Mouse (Mus musculus): ENCODE data around the gene Pitx2. TPM values are rescaled to one million over a fixed set of nuclear protein-coding genes. Genes with fewer than 3 reads are reported as not detected.

The Pitx2 gene
- polyA plus RNA-seq, 2 experiments, result 11.9 to 13.3 TPM

GRCm38 (mm10) chr3:129223964-129224805, 24.5 kb downstream of the Pitx2 start:
- no peak for TF ChIP-seq POLR2A (IDR thresholded peaks at IDR 0.05; ENCODE audit: borderline replicate concordance, extremely low read depth, insufficient read depth, insufficient read length)
- Histone ChIP-seq H3K4me3 (replicated peaks; ENCODE audit: low read length) (peak overlapping the region; percentile 7; the same call in 1 of the 2 replicates), H3K36me3 (ENCODE audit: control insufficient read depth, insufficient read depth, low read length) (no peaks in the 10 kb centered on the region), H3K4me2 (replicated peaks; ENCODE audit: low read depth, low read length, severe bottlenecking) (peak overlapping the region; percentile 17), H3K9ac (ENCODE audit: low read depth, low read length, severe bottlenecking) (no peak overlapping the region), H3K27ac (replicated peaks; ENCODE audit: low read depth, low read length) (no peak overlapping the region), H3K27me3 (ENCODE audit: control insufficient read depth, insufficient read depth, low read length) (peaks cover 93% of the 10 kb centered on the region), H3K9me3 (ENCODE audit: control insufficient read depth, low read length) (no peaks in the 10 kb centered on the region), H3K4me1 (ENCODE audit: control insufficient read depth, insufficient read depth, low read length) (no peaks in the 10 kb centered on the region)
- no peak for ATAC-seq (ENCODE audit: low FRiP score, low read depth)
- under 1% methylated on average over 26 of the region's 26 CpGs for WGBS
- no peak for DNase-seq (ENCODE audit: low spot score)

GRCm38 (mm10) chr3:129224806-129225576, 25.3 kb downstream of the Pitx2 start:
- TF ChIP-seq POLR2A (IDR thresholded peaks at IDR 0.05; ENCODE audit: borderline replicate concordance, extremely low read depth, insufficient read depth, insufficient read length), result no peak
- ATAC-seq (ENCODE audit: low FRiP score, low read depth) (no peak), DNase-seq (ENCODE audit: low spot score) (no peak)
- under 1% methylated on average over 40 of the region's 40 CpGs for WGBS
- no peaks in the 10 kb centered on the region for H3K36me3 ChIP-seq (ENCODE audit: control insufficient read depth, insufficient read depth, low read length)
- H3K27ac ChIP-seq (replicated peaks; ENCODE audit: low read depth, low read length), result no peak overlapping the region
- H3K4me3 ChIP-seq (replicated peaks; ENCODE audit: low read length), result peak overlapping the region; percentile 7; the same call in 1 of the 2 replicates
- H3K4me1 ChIP-seq (ENCODE audit: control insufficient read depth, insufficient read depth, low read length), result no peaks in the 10 kb centered on the region
- no peaks in the 10 kb centered on the region for H3K9me3 ChIP-seq (ENCODE audit: control insufficient read depth, low read length)
- H3K4me2 ChIP-seq (replicated peaks; ENCODE audit: low read depth, low read length, severe bottlenecking), result peak overlapping the region; percentile 17
- H3K9ac ChIP-seq (ENCODE audit: low read depth, low read length, severe bottlenecking), result no peak overlapping the region
- peaks cover 91% of the 10 kb centered on the region for H3K27me3 ChIP-seq (ENCODE audit: control insufficient read depth, insufficient read depth, low read length)

GRCm38 (mm10) chr3:129225577-129226289, 26.1 kb downstream of the Pitx2 start:
- no peak for TF ChIP-seq POLR2A (IDR thresholded peaks at IDR 0.05; ENCODE audit: borderline replicate concordance, extremely low read depth, insufficient read depth, insufficient read length)
- no peaks in the 10 kb centered on the region for H3K4me1 ChIP-seq (ENCODE audit: control insufficient read depth, insufficient read depth, low read length)
- H3K4me2 ChIP-seq (replicated peaks; ENCODE audit: low read depth, low read length, severe bottlenecking), result no peak overlapping the region
- no peak overlapping the region for H3K27ac ChIP-seq (replicated peaks; ENCODE audit: low read depth, low read length)
- WGBS, result 3% methylated on average over 11 of the region's 13 CpGs
- H3K9ac ChIP-seq (ENCODE audit: low read depth, low read length, severe bottlenecking), result no peak overlapping the region
- DNase-seq (ENCODE audit: low spot score), result no peak
- H3K27me3 ChIP-seq (ENCODE audit: control insufficient read depth, insufficient read depth, low read length), result peaks cover 84% of the 10 kb centered on the region
- no peak for ATAC-seq (ENCODE audit: low FRiP score, low read depth)
- no peak overlapping the region for H3K4me3 ChIP-seq (replicated peaks; ENCODE audit: low read length)
- H3K9me3 ChIP-seq (ENCODE audit: control insufficient read depth, low read length), result no peaks in the 10 kb centered on the region
- H3K36me3 ChIP-seq (ENCODE audit: control insufficient read depth, insufficient read depth, low read length), result no peaks in the 10 kb centered on the region

GRCm38 (mm10) chr3:129226681-129227080, 27.0 kb downstream of the Pitx2 start:
- no peaks in the 10 kb centered on the region for H3K9me3 ChIP-seq (ENCODE audit: control insufficient read depth, low read length)
- WGBS, result under 1% methylated on average over 6 of the region's 6 CpGs
- H3K4me1 ChIP-seq (ENCODE audit: control insufficient read depth, insufficient read depth, low read length), result no peaks in the 10 kb centered on the region
- H3K4me3 ChIP-seq (replicated peaks; ENCODE audit: low read length), result no peak overlapping the region
- no peaks in the 10 kb centered on the region for H3K36me3 ChIP-seq (ENCODE audit: control insufficient read depth, insufficient read depth, low read length)
- DNase-seq (ENCODE audit: low spot score) (no peak), ATAC-seq (ENCODE audit: low FRiP score, low read depth) (no peak)
- no peak overlapping the region for H3K9ac ChIP-seq (ENCODE audit: low read depth, low read length, severe bottlenecking)
- no peak overlapping the region for H3K4me2 ChIP-seq (replicated peaks; ENCODE audit: low read depth, low read length, severe bottlenecking)
- H3K27me3 ChIP-seq (ENCODE audit: control insufficient read depth, insufficient read depth, low read length), result peaks cover 76% of the 10 kb centered on the region
- no peak overlapping the region for H3K27ac ChIP-seq (replicated peaks; ENCODE audit: low read depth, low read length)
- no peak for TF ChIP-seq POLR2A (IDR thresholded peaks at IDR 0.05; ENCODE audit: borderline replicate concordance, extremely low read depth, insufficient read depth, insufficient read length)

- WGBS, result 13% methylated on average over 5 of the region's 5 CpGs
- no peak for ATAC-seq (ENCODE audit: low FRiP score, low read depth)
- no peak overlapping the region for H3K4me2 ChIP-seq (replicated peaks; ENCODE audit: low read depth, low read length, severe bottlenecking)
Measured at GRCm38 (mm10) chr3:129227331-129227730, 27.7 kb downstream of the Pitx2 start.

More at GRCm38 (mm10) chr3:129227331-129227730, 27.7 kb downstream of the Pitx2 start:
- Histone ChIP-seq H3K27ac (replicated peaks; ENCODE audit: low read depth, low read length) (no peak overlapping the region), H3K27me3 (ENCODE audit: control insufficient read depth, insufficient read depth, low read length) (peaks cover 70% of the 10 kb centered on the region), H3K4me3 (replicated peaks; ENCODE audit: low read length) (no peak overlapping the region), H3K9ac (ENCODE audit: low read depth, low read length, severe bottlenecking) (no peak overlapping the region), H3K36me3 (ENCODE audit: control insufficient read depth, insufficient read depth, low read length) (no peaks in the 10 kb centered on the region), H3K4me1 (ENCODE audit: control insufficient read depth, insufficient read depth, low read length) (no peaks in the 10 kb centered on the region), H3K9me3 (ENCODE audit: control insufficient read depth, low read length) (no peaks in the 10 kb centered on the region)
- no peak for DNase-seq (ENCODE audit: low spot score)
- TF ChIP-seq POLR2A (IDR thresholded peaks at IDR 0.05; ENCODE audit: borderline replicate concordance, extremely low read depth, insufficient read depth, insufficient read length), result no peak

Data from limb, embryonic 14.5 days (tissue).